Mouse (Mus musculus) cerebellum, adult 8-10 months (tissue): Measurements from ENCODE around the gene Abcc12.

Experiments used
- DNase-seq: peaks from one replicate; pipeline ENCODE4 v3.0.0; 2022

Abcc12 gene

GRCm38 (mm10) chr8:86580458-86580857 is at the start of gene Abcc12:
TSS of gene Abcc12 (minus strand) at chr8:86580686.
- DNase-seq: peak; percentile 29

DNA sequence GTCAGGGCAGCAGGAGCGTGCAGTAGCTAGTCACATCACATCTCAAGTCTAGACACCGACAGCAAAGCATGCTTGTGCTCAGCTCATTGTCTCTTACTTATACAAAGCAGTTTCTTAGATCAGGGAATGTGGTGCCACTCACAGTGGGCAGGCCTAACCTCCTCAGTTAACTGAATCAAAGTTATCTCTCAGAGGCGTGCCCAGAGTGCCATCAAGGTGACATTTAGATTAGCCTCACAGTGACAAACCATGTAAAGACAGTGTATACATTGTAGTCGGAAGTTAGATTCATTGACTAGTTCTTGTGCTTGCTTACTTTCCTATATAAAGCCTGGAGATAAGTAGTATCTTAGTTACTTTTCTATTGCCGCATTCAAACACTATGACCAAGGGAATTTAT is 49.7 kb upstream of the Abcc12 start:
- no peak for DNase-seq

DNA sequence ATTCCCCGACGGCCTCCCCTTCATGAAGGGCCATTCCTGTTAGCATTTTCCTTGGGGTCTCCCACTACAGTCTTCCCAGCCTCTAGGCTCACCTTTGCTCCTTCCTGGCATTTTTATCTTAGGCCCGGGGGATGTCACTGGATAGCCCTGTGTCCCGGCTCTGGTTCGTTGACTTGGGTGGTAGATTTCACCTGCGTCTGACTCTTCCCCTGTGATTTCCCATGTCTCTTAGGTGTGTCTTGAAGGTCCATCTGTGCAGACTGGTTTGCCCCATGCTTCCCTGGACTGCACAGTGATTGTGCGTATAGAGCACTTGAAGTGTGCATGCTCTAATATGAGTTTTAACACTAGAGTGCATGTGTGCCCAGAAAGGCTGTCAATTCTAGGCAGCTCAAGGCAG is 44.4 kb upstream of the Abcc12 start:
- no peak for DNase-seq

- peak; percentile 95 for DNase-seq
These were observed 43.6 kb upstream of the Abcc12 start, which contains the start of gene Lonp2 for GRCm38 (mm10) chr8:86623911-86624731. TSS of gene Lonp2 (plus strand) at chr8:86624043.

GRCm38 (mm10) chr8:86623551-86623910 is 43.0 kb upstream of the Abcc12 start:
- no peak for DNase-seq

GRCm38 (mm10) chr8:86617759-86618387 is 37.4 kb upstream of the Abcc12 start:
- DNase-seq: no peak

- DNase-seq: no peak
These were observed 34.7 kb upstream of the Abcc12 start for GRCm38 (mm10) chr8:86615095-86615769.

- DNase-seq: no peak
These were observed 33.3 kb upstream of the Abcc12 start for GRCm38 (mm10) chr8:86613798-86614197.

GRCm38 (mm10) chr8:86604676-86605075 is 24.2 kb upstream of the Abcc12 start:
- no peak for DNase-seq

- no peak for DNase-seq
These were observed 22.7 kb upstream of the Abcc12 start for GRCm38 (mm10) chr8:86603174-86603573.

DNA sequence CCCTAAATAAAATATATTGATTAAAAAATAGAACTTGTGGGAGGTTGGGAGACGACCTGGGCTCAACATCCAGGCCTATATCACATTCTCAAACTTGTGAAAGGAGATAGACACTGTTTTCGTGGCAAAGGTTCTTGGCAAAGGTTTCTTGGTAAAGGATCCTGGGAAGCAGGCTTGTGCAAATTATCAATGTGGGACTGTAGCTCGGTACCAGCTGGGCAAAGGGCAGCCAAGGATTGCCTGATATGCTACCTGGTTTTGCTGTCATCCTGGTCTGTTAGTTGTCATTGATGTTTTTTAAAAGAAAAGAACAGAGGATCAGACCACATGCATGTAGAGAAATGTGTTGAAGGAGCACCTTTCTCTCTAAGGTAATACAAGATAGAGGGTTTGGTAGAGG is 19.8 kb upstream of the Abcc12 start:
- no peak for DNase-seq

DNA sequence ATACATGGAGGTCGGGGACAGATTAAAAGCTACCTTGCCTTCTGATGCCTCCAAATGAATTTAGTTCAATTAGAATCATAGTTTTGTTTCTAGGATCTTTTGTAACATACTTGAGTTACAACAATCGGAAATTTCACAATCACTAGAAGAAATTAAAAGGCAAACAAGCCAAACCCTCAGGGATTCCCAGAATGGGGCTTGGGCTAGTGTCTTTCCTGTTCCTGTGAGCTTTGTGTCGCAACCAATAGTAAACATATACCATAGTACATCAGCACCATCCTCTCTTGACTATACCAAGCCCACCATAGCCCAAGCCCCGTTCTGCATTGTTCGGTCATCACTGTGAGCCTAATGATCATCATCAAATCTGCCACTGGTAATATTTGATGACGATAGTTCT is 18.8 kb upstream of the Abcc12 start:
- no peak for DNase-seq

DNA sequence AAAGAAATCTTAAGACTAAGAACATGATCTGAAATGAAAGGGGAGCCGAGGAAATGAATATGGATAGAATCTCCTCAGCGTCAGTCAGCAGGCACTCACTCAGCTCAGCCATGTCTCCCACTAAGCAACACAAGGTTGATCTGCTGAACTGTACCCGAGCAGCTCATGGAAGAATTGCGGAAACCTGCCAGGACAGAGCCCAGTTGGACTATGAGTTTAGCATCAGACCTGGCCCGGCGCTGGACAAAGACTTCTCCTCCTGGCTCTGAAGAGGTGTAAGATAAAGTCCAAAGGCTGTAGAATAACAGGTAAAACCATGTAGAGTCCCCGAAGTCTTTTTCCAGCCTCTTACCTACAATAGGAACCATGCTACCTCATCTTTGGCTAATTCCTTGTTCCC is 17.2 kb upstream of the Abcc12 start:
- DNase-seq: no peak

DNA sequence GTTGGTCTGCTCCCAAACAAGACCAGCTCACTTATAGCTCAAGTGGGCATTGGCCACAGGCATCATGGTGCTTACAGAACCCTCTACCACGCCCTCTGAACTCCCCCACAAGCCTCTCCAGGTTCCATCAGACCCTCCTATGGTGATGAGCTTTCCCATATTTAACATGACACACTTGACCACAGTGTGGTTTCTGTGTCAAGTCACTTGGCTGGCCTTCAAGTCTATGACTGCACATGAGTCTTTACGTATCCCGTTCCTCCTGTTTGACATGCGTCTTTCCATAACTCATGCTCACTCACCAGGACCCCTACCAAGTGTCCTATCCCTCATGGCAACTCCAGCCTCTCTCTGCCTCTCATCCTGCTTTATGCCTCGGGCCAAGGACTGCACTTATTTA is 15.2 kb upstream of the Abcc12 start:
- no peak for DNase-seq

- no peak for DNase-seq
These were observed 13.8 kb upstream of the Abcc12 start for GRCm38 (mm10) chr8:86594159-86594796.

DNA sequence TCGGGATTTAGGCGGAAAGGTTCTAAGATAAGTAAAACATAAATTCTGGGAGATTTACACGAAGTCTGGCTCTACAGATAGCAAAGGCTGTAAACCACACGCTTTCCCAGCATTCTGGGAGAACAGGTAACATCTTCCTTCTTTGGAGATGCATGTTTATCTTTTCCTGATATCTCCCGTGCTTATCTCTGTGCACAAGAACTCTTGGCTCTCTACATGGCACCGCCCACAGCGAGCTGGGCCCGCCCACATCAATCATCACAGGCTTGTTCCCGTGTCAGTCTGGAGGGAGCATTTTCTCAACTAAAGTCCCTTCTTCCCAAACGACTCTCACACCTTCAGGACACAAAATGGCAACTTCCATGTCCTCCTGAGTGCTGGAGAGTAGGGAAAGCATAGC is 12.6 kb upstream of the Abcc12 start:
- DNase-seq: no peak

DNA sequence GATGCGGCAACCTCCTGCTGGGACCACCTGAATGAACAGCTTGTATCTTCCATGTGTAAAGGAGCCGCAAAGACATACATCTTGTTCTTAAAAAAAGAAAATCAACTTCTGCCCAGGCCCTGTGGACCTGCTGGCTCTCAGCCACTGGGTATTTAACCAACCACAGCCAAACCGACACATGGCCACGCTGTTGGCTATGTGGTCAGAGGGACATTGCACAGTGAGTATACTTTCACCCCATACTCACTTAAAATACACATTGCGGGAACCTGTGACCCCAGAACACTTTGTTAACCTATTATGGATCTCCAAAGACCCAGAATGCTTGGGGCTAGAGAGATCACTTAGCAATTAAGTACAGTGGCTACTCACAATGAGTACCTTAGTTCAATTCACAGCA is 7.9 kb upstream of the Abcc12 start:
- no peak for DNase-seq

DNA sequence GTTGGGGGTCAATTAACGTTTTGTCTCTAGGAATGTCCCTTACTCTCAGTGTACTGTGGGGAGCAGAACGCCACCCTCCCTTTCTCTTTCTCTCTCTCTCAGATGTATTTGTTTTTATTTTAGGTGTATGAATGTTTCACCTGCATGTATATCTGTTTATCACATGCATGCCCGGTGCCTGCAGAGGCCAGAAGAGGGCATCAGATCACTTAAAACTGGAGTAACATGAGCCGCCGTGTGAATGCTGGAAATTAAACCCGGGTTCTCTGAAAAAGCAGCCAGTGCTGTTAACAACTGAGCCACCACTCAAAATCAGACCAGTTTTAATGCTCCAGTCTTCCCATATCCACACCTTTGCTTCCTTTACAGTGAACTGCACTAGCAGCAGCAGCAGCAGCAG is 6.2 kb upstream of the Abcc12 start:
- no peak for DNase-seq

- DNase-seq: peak; percentile 14
These were observed 5.6 kb upstream of the Abcc12 start for GRCm38 (mm10) chr8:86586058-86586457.

- DNase-seq: peak; percentile 84
These were observed 5.0 kb upstream of the Abcc12 start for GRCm38 (mm10) chr8:86585532-86585931.

- peak; percentile 93 for DNase-seq
These were observed 4.6 kb upstream of the Abcc12 start for GRCm38 (mm10) chr8:86585118-86585517.

- DNase-seq: peak; percentile 55
These were observed 1.4 kb upstream of the Abcc12 start for GRCm38 (mm10) chr8:86581921-86582331.

GRCm38 (mm10) chr8:86578693-86579092 is 1.8 kb downstream of the Abcc12 start:
- DNase-seq: peak; percentile 60
